Mouse (Mus musculus) limb, embryonic 11.5 days (tissue): ENCODE measurements at regions not wholly inside any gene's neighbourhood (a gene's known extent, or its start where the extent isn't known, plus 50 kb on each side); places are given as distances from the start of the nearest gene placed in this dataset.

Experiments used
- ATAC-seq: fragments of 200-750 bp; cut with Nextera tagmentation; 2 replicates; pipeline ENCODE4 v1.8.0; 2017; ENCODE audit warnings: low read depth; ENCODE audit not compliant: insufficient number of reproducible peaks, low FRiP score, low TSS enrichment
- DNase-seq: peaks from one replicate; pipeline ENCODE4 v3.0.0-alpha.2; 2015; ENCODE audit warnings: low spot score
- H3K27ac ChIP-seq: fragments of 300-500 bp; sonication (generic); replicated peaks from 2 replicates; pipeline ENCODE4 v1.5.1; 2014; ENCODE audit warnings: low read depth, mild to moderate bottlenecking, low read length
- H3K27me3 ChIP-seq: fragments of 300-500 bp; sonication (generic); 2 replicates; pipeline ENCODE4 v1.6.1; 2014; ENCODE audit warnings: mild to moderate bottlenecking, low read length, mixed read lengths; ENCODE audit not compliant: control insufficient read depth, insufficient read depth
- H3K36me3 ChIP-seq: fragments of 300-500 bp; sonication (generic); 2 replicates; pipeline ENCODE4 v1.6.1; 2014; ENCODE audit warnings: mild to moderate bottlenecking, low read length, moderate library complexity, mixed read lengths; ENCODE audit not compliant: control insufficient read depth, insufficient read depth
- H3K4me1 ChIP-seq: fragments of 300-500 bp; sonication (generic); 2 replicates; pipeline ENCODE4 v1.6.1; 2014; ENCODE audit warnings: low read length, mixed read lengths; ENCODE audit not compliant: control insufficient read depth, insufficient read depth
- H3K4me2 ChIP-seq: fragments of 300-500 bp; sonication (generic); 2 replicates; pipeline ENCODE4 v1.6.1; 2014; ENCODE audit warnings: low read depth, mild to moderate bottlenecking, moderate library complexity; ENCODE audit not compliant: severe bottlenecking
- H3K4me3 ChIP-seq: fragments of 300-500 bp; sonication (generic); 2 replicates; pipeline ENCODE4 v1.5.1; 2014; ENCODE audit warnings: low read depth, low read length
- H3K9ac ChIP-seq: fragments of 300-500 bp; sonication (generic); 2 replicates; pipeline ENCODE4 v1.6.1; 2014; ENCODE audit warnings: mild to moderate bottlenecking, low read length
- H3K9me3 ChIP-seq: fragments of 300-500 bp; sonication (generic); 2 replicates; pipeline ENCODE4 v1.6.1; 2016; ENCODE audit warnings: low read length; ENCODE audit not compliant: control insufficient read depth
- WGBS: fragments of 180-500 bp; shearing (Covaris S2); extraction: QIAGEN DNeasy Blood & Tissue Kit; methylation state at CpG from one replicate; pipeline ENCODE4 v1.1.7; 2014; 5-methylcytosine and 5-hydroxymethylcytosine counted together

- no peaks in the 10 kb centered on the region for H3K9me3 ChIP-seq
- no peak overlapping the region for H3K4me3 ChIP-seq
- no peak overlapping the region for H3K4me2 ChIP-seq
- ATAC-seq: no peak
- H3K4me1 ChIP-seq: no peaks in the 10 kb centered on the region
- no peak overlapping the region for H3K9ac ChIP-seq
- no peak overlapping the region for H3K27ac ChIP-seq
- WGBS: 94% methylated on average over 15 of the region's 15 CpGs
- DNase-seq: no peak
- H3K36me3 ChIP-seq: no peaks in the 10 kb centered on the region
- no peaks in the 10 kb centered on the region for H3K27me3 ChIP-seq
Observed at GRCm38 (mm10) chr3:103470586-103471400, 104.2 kb upstream of the Syt6 start.

GRCm38 (mm10) chr3:103472598-103472997 lies 102.4 kb upstream of the Syt6 start:
- no peak for ATAC-seq

GRCm38 (mm10) chr3:103473336-103473735 lies 101.7 kb upstream of the Syt6 start:
- Histone ChIP-seq H3K4me2 (no peak overlapping the region), H3K9ac (no peak overlapping the region), H3K27ac (no peak overlapping the region), H3K36me3 (no peaks in the 10 kb centered on the region), H3K4me1 (no peaks in the 10 kb centered on the region), H3K27me3 (no peaks in the 10 kb centered on the region), H3K9me3 (no peaks in the 10 kb centered on the region), H3K4me3 (no peak overlapping the region)
- ATAC-seq: no peak
- WGBS: 86% methylated on average over 2 of the region's 2 CpGs
- DNase-seq: no peak

More at GRCm38 (mm10) chr3:103472598-103472997, 102.4 kb upstream of the Syt6 start:
- no peak for DNase-seq
- H3K4me3 ChIP-seq: no peak overlapping the region
- no peaks in the 10 kb centered on the region for H3K9me3 ChIP-seq
- H3K27me3 ChIP-seq: no peaks in the 10 kb centered on the region
- no peak overlapping the region for H3K9ac ChIP-seq
- no peak overlapping the region for H3K4me2 ChIP-seq
- H3K36me3 ChIP-seq: no peaks in the 10 kb centered on the region
- WGBS: 60% methylated on average over 10 of the region's 10 CpGs
- H3K27ac ChIP-seq: no peak overlapping the region
- H3K4me1 ChIP-seq: no peaks in the 10 kb centered on the region

GRCm38 (mm10) chr3:103479845-103480543 lies 95.0 kb upstream of the Syt6 start:
- DNase-seq (no peak), ATAC-seq (no peak)
- Histone ChIP-seq H3K9ac (no peak overlapping the region), H3K27ac (no peak overlapping the region), H3K9me3 (no peaks in the 10 kb centered on the region), H3K4me2 (no peak overlapping the region), H3K4me3 (no peak overlapping the region), H3K27me3 (no peaks in the 10 kb centered on the region), H3K36me3 (no peaks in the 10 kb centered on the region), H3K4me1 (no peaks in the 10 kb centered on the region)
- WGBS: 60% methylated on average over 2 of the region's 2 CpGs

- Histone ChIP-seq H3K36me3 (no peaks in the 10 kb centered on the region), H3K27me3 (no peaks in the 10 kb centered on the region), H3K4me1 (no peaks in the 10 kb centered on the region), H3K9ac (no peak overlapping the region), H3K9me3 (no peaks in the 10 kb centered on the region), H3K4me3 (no peak overlapping the region), H3K27ac (no peak overlapping the region), H3K4me2 (no peak overlapping the region)
- 88% methylated on average over 7 of the region's 7 CpGs for WGBS
- ATAC-seq (no peak), DNase-seq (no peak)
Observed at GRCm38 (mm10) chr3:103480676-103481075, 94.4 kb upstream of the Syt6 start.

- 95% methylated on average over 2 of the region's 2 CpGs for WGBS
- Histone ChIP-seq H3K9me3 (no peaks in the 10 kb centered on the region), H3K4me3 (no peak overlapping the region), H3K27ac (no peak overlapping the region), H3K27me3 (no peaks in the 10 kb centered on the region), H3K4me1 (no peaks in the 10 kb centered on the region), H3K9ac (no peak overlapping the region), H3K36me3 (no peaks in the 10 kb centered on the region), H3K4me2 (no peak overlapping the region)
- ATAC-seq: no peak
- no peak for DNase-seq
Observed at GRCm38 (mm10) chr3:103483316-103483715, 91.7 kb upstream of the Syt6 start.

- no peaks in the 10 kb centered on the region for H3K27me3 ChIP-seq
- H3K27ac ChIP-seq: no peak overlapping the region
- no peak overlapping the region for H3K4me3 ChIP-seq
- H3K36me3 ChIP-seq: no peaks in the 10 kb centered on the region
- no peaks in the 10 kb centered on the region for H3K9me3 ChIP-seq
- H3K4me1 ChIP-seq: no peaks in the 10 kb centered on the region
- ATAC-seq (no peak), DNase-seq (no peak)
- H3K4me2 ChIP-seq: no peak overlapping the region
- WGBS: 81% methylated on average over 3 of the region's 3 CpGs
- no peak overlapping the region for H3K9ac ChIP-seq
Observed at GRCm38 (mm10) chr3:103483762-103484161, 91.3 kb upstream of the Syt6 start.

GRCm38 (mm10) chr3:103489786-103490185 lies 85.2 kb upstream of the Syt6 start:
- no peaks in the 10 kb centered on the region for H3K36me3 ChIP-seq
- H3K9me3 ChIP-seq: no peaks in the 10 kb centered on the region
- ATAC-seq: no peak
- DNase-seq: no peak
- H3K27ac ChIP-seq: no peak overlapping the region
- 90% methylated on average over 4 of the region's 4 CpGs for WGBS
- H3K4me2 ChIP-seq: no peak overlapping the region
- H3K27me3 ChIP-seq: no peaks in the 10 kb centered on the region
- H3K4me3 ChIP-seq: no peak overlapping the region
- H3K9ac ChIP-seq: no peak overlapping the region
- H3K4me1 ChIP-seq: no peaks in the 10 kb centered on the region
